Mouse (Mus musculus) lung, postnatal 0 days (tissue): ENCODE results near the gene Pttg1ip.

Source experiments
- CTCF ChIP-seq: IDR thresholded peaks from 2 replicates; pipeline ENCODE4 v1.5.1; 2016; ENCODE audit warnings: antibody characterized with exemption, mild to moderate bottlenecking
- EP300 ChIP-seq: IDR thresholded peaks from 2 replicates; pipeline ENCODE4 v1.6.1; 2016; ENCODE audit warnings: antibody characterized with exemption, mild to moderate bottlenecking, control low read depth

DNA sequence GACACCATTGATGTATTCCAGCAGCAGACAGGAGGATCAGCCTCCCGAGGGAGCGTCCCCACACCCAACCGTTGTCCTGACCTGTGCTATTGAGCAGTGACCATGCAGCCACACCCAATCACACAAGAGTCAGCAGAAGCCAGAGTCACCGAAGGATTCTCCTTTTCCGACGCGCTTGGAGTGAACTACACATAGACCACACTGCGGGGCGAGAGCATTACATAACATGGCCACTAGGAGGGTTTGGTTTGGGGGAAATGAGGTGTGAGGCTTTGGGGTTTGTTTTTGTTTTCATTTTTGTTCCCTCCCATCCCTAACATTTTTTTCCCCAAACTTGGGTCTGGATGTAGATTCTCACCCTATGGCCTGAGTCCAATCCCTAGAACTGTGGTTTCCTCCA, 34.6 kb downstream of the Pttg1ip start:
- TF ChIP-seq CTCF: 0 out of 2 replicates have a peak, but pooled peaks have one; percentile 12
- no peak for TF ChIP-seq EP300
